Mouse (Mus musculus) cerebellum, adult 2 months (tissue): Measurements from ENCODE around the gene Gdnf.

Experiments
- CTCF ChIP-seq: fragments of 200-500 bp; IDR thresholded peaks from 2 replicates; pipeline ENCODE4 v1.5.1; 2011; ENCODE audit warnings: low read depth, mild to moderate bottlenecking, control low read depth, low read length, moderate library complexity, borderline replicate concordance; ENCODE audit not compliant: insufficient read depth
- POLR2A ChIP-seq: fragments of 200-500 bp; IDR thresholded peaks from 2 replicates; pipeline ENCODE4 v1.6.1; 2011; ENCODE audit warnings: low read length, control low read depth, borderline replicate concordance; ENCODE audit not compliant: insufficient read depth

DNA sequence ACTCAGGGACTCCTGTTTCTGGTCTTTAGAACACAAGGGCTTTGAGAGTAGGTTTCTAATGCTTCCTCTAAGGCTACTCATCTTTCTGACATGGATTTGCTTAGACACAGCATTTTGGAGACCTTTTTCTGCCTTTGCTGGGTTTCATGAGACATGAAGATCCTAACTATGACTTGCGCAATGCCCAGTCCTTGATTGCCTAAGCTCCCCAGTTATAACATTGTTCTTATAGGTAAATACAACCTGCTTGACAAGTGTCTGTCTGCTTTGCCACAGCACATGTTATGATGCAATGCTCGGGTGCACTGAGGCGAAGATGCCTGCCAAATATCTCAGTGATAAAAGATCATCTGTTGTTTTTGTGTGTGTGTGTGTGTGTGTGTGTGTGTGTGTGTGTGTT, 54.7 kb downstream of the Gdnf start:
- TF ChIP-seq CTCF = no peak
- no peak for TF ChIP-seq POLR2A
